9 mouse cellular contexts compared by ENCODE assay signal in genomic region chr1:37220134-37220907, GRCm38 (mm10). TPM values are rescaled to one million over a fixed set of nuclear protein-coding genes. Genes with fewer than 3 reads are reported as not detected.
DNase-seq lines count a peak whose midpoint lies in the region; ATAC-seq lines count a peak whose summit lies in the region.
"Had no signal": no experiment of that assay in that cellular context is flagged by ENCODE, and none has a peak within 500 bp of the region (broad histone marks: within the 10 kb centered on the region; RNA-seq: fewer than 3 reads in every experiment).

No protein-coding gene starts in this region.

- H3K9ac ChIP-seq in forebrain, embryonic 14.5 days (ENCODE audit: low read length) = no peak overlapping the region
- H3K9ac ChIP-seq: embryonic facial prominence, embryonic 13.5 days had no signal

- peak overlapping the region; percentile 19; the same call in 1 of the 2 replicates for H3K4me2 ChIP-seq in forebrain, embryonic 14.5 days (ENCODE audit: low read length)
- H3K4me2 ChIP-seq: embryonic facial prominence, embryonic 13.5 days had no signal

- peak overlapping the region; percentile 44 for H3K27ac ChIP-seq in forebrain, embryonic 14.5 days (ENCODE audit: low read depth, low read length)
- H3K27ac ChIP-seq: embryonic facial prominence, embryonic 13.5 days had no signal

- 33% methylated on average over 6 of the region's 6 CpGs for WGBS in forebrain, embryonic 14.5 days

- intact Hi-C loops in gastrocnemius, postnatal 36 days (cut with DNase I) = no loop called here

- no peaks in the 10 kb centered on the region for H3K9me3 ChIP-seq in forebrain, embryonic 14.5 days (replicated peaks; ENCODE audit: control insufficient read depth, low read length)
- H3K9me3 ChIP-seq: embryonic facial prominence, embryonic 13.5 days had no signal

- no peak for DNase-seq in cerebellum, adult 11 months
- DNase-seq in forebrain, embryonic 14.5 days (ENCODE audit: low spot score) = peak; percentile 96
- DNase-seq in layer of hippocampus, adult 9-10 months (ENCODE audit: low spot score) = peak; percentile 81
- peak; percentile 8 for DNase-seq in naive thymus-derived CD4-positive, alpha-beta T cell, adult 2 months (ENCODE audit: low read depth)
- DNase-seq in lung, adult 18-20 months = no peak
- DNase-seq in gastrocnemius, postnatal 36 days = no peak
- DNase-seq in gastrocnemius, postnatal 10 days = no peak

- H3K4me1 ChIP-seq in forebrain, embryonic 14.5 days (ENCODE audit: control insufficient read depth, insufficient read depth, low read length) = peaks cover 10% of the 10 kb centered on the region; the same call in 1 of the 2 replicates
- H3K4me1 ChIP-seq: embryonic facial prominence, embryonic 13.5 days had no signal

- no peaks in the 10 kb centered on the region for H3K36me3 ChIP-seq in forebrain, embryonic 14.5 days (ENCODE audit: control insufficient read depth, insufficient read depth, low read length)
- H3K36me3 ChIP-seq: embryonic facial prominence, embryonic 13.5 days had no signal

- no peak overlapping the region for H3K4me3 ChIP-seq in forebrain, embryonic 14.5 days (ENCODE audit: low read depth, low read length)
- H3K4me3 ChIP-seq: embryonic facial prominence, embryonic 13.5 days had no signal

- ATAC-seq in cerebellum, adult (ENCODE audit: insufficient number of reproducible peaks, low FRiP score, low TSS enrichment) = 0 out of 2 replicates have a peak, but pooled peaks have one; percentile 56
- ATAC-seq in forebrain, embryonic 14.5 days = peak; percentile 99

- H3K27me3 ChIP-seq in forebrain, embryonic 14.5 days (replicated peaks; ENCODE audit: control insufficient read depth, insufficient read depth, low read length) = no peaks in the 10 kb centered on the region

RNA-seq across cellular contexts. Expression of gene Cnga3, which starts 6.1 kb away (rescaled TPM):
- 0.08 TPM in 1 of 2 replicates, not detected in the other for polyA plus RNA-seq in forebrain, embryonic 14.5 days (2014; fragmentation: Nextera tagmentation; extraction: Ambion mirVana)
- under 1 TPM; 0.32 to 0.46 TPM for total RNA-seq in gastrocnemius, postnatal 36 days (2021)
- total RNA-seq in gastrocnemius, postnatal 10 days (2021) = under 1 TPM; 0.80 to 0.90 TPM

Comparison
In these comparisons a context has a peak if more than half of its experiments do, and no peak if none do; other contexts are left out.
1. DNase-seq: peak in forebrain, embryonic 14.5 days (single experiment), layer of hippocampus, adult 9-10 months (single experiment) and naive thymus-derived CD4-positive, alpha-beta T cell, adult 2 months (single experiment); none in cerebellum, adult 11 months (single experiment), lung, adult 18-20 months (0 of 2), gastrocnemius, postnatal 36 days (0 of 2) and gastrocnemius, postnatal 10 days (single experiment).